Mouse (Mus musculus) forebrain, embryonic 10.5 days (tissue): ENCODE results near the gene Olfr1118. TPM values are rescaled to one million over a fixed set of nuclear protein-coding genes. Genes with fewer than 3 reads are reported as not detected.
"Not testable (repeated sequence)": the region's sequence is repeated elsewhere in the genome, so short reads cannot be mapped to it uniquely, and the experiment has no call there.

Source experiments
- DNase-seq: peaks from one replicate; pipeline ENCODE4 v3.0.0-alpha.2; 2017; ENCODE audit warnings: low spot score; ENCODE audit errors: extremely low spot score
- H3K27ac ChIP-seq: fragments of 300-500 bp; sonication (generic); 2 replicates; pipeline ENCODE4 v1.5.1; 2016; ENCODE audit warnings: mild to moderate bottlenecking
- H3K27me3 ChIP-seq: fragments of 300-500 bp; sonication (generic); 2 replicates; pipeline ENCODE4 v1.6.1; 2016; ENCODE audit warnings: mild to moderate bottlenecking; ENCODE audit not compliant: poor library complexity, severe bottlenecking
- H3K36me3 ChIP-seq: fragments of 300-500 bp; sonication (generic); replicated peaks from 2 replicates; pipeline ENCODE4 v1.6.1; 2016; ENCODE audit warnings: mild to moderate bottlenecking, moderate library complexity
- H3K4me1 ChIP-seq: fragments of 300-500 bp; sonication (generic); 2 replicates; pipeline ENCODE4 v1.6.1; 2016
- H3K4me3 ChIP-seq: fragments of 300-500 bp; sonication (generic); 2 replicates; pipeline ENCODE4 v1.5.1; 2016; ENCODE audit warnings: mild to moderate bottlenecking, moderate library complexity
- H3K9me3 ChIP-seq: fragments of 300-500 bp; sonication (generic); 2 replicates; pipeline ENCODE4 v1.6.1; 2016; ENCODE audit warnings: mild to moderate bottlenecking, moderate library complexity
- WGBS: fragments of 180-500 bp; shearing (Covaris S2); methylation state at CpG from one replicate; pipeline ENCODE4 v1.1.7; 2016; 5-methylcytosine and 5-hydroxymethylcytosine counted together
- polyA plus RNA-seq: library from polyadenylated mRNA; unstranded; fragments of >200 nt; fragmentation: Nextera tagmentation; extraction: Ambion mirVana; gene quantifications from 2 replicates; pipeline ENCODE4 v1.2.1, GENCODE M21; 2016

The Olfr1118 gene
- polyA plus RNA-seq, result not detected in 2 replicates

DNA sequence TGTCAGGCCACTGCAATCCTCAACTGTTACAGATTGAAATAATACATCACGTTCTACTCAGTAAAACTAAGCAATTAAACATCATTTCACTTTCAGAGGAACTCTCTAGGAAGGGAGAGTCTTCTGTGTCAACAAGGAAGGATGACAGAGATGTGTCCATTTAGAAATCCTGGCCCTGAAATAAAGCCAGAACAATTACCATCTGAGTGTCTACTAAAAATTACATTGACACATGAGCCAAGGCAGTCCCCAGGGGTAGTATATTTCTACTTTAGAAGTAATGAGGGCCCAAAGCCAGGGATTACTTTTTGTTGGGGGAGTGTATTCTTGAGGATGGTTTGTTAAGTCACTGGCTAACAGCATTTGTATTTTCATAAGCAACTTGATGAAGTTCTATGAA is at the start of gene Olfr1118:
Gene Olfr1118, plus strand, starts transcription at position 301 of the 400 bp plus-strand sequence.
- H3K4me3 ChIP-seq, result no peak within 1 kb of the TSS
- no peaks in the 10 kb centered on the region for H3K36me3 ChIP-seq
- H3K9me3 ChIP-seq, result no peaks in the 10 kb centered on the region
- DNase-seq, result no peak
- no peak within 1 kb of the TSS for H3K27ac ChIP-seq
- no peaks in the 10 kb centered on the region for H3K27me3 ChIP-seq
- no peaks in the 10 kb centered on the region for H3K4me1 ChIP-seq
- WGBS, result 79% methylated on average over 1 of the region's 1 CpGs

DNA sequence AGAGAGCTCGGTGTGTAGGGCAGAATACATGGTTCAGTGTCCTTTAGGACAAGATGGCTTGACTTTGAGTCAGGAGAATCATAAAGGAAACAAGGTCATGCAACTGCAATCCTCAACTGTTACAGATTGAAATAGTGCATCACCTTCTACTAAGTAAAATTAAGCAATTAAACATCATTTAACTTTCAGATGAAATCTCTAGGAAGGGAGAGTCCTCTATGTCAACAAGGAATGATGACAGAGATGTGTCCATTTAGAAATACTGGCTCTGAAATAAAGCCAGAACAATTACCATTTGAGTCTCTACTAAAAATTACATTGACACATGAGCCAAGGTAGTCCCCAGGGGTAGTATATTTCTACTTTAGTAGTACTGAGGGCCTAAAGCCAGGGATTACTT is 40.1 kb upstream of the Olfr1118 start, which contains the start of gene Olfr1116:
Gene Olfr1116, plus strand, starts transcription at position 301 of the 400 bp plus-strand sequence.
- WGBS, result 91% methylated on average over 1 of the region's 1 CpGs
- no peaks in the 10 kb centered on the region for H3K36me3 ChIP-seq
- no peaks in the 10 kb centered on the region for H3K4me1 ChIP-seq
- no peak within 1 kb of the TSS for H3K27ac ChIP-seq
- H3K9me3 ChIP-seq, result no peaks in the 10 kb centered on the region
- DNase-seq, result no peak
- H3K27me3 ChIP-seq, result no peaks in the 10 kb centered on the region
- H3K4me3 ChIP-seq, result no peak within 1 kb of the TSS

DNA sequence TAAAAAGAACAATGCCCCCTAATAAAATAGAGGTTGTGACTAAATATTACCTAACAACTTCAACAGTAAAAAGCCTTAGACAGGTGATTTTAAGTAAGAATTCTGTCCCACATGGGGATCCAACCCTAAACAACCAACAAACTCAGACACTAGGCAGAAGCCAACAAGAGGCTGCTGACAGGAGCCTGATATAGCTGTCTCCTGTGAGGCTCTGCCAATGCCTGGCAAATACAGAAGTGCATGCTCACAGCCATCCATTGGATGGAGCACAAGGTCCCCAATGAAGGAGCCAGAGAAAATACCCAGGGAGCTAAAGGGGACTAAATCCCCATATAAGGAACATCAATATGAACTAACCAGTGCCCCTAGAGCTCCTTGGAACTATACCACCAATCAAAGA is 13.4 kb upstream of the Olfr1118 start:
- not testable (repeated sequence) for H3K27me3 ChIP-seq, H3K36me3 ChIP-seq, H3K9me3 ChIP-seq, DNase-seq, H3K4me1 ChIP-seq, H3K4me3 ChIP-seq, H3K27ac ChIP-seq

DNA sequence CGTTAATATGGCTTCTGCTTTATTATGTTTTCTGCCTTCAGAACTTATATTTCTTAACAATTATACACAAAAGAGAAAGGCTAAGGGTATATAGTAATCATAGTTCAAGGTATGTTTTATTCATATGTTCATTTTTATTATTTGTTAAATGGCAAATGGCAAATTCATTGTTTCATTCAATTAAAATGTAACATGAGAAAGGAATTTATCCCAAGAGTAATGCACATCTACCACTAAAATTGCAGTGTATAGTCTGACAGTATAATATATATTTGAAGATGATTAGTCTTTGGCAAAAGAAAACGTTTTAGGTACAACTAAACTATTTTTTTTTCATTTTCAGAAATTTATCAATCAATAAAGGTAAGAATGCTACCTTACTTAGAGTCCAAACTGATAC is 47.1 kb downstream of the Olfr1118 start, which contains the start of gene Olfr1120:
Gene Olfr1120, plus strand, starts transcription at position 301 of the 400 bp plus-strand sequence.
- Histone ChIP-seq H3K27ac (no peak within 1 kb of the TSS), H3K4me3 (no peak within 1 kb of the TSS), H3K4me1 (no peaks in the 10 kb centered on the region), H3K36me3 (no peaks in the 10 kb centered on the region), H3K9me3 (no peaks in the 10 kb centered on the region), H3K27me3 (no peaks in the 10 kb centered on the region)
- WGBS, result 63% methylated on average over 2 of the region's 2 CpGs
- DNase-seq, result no peak

DNA sequence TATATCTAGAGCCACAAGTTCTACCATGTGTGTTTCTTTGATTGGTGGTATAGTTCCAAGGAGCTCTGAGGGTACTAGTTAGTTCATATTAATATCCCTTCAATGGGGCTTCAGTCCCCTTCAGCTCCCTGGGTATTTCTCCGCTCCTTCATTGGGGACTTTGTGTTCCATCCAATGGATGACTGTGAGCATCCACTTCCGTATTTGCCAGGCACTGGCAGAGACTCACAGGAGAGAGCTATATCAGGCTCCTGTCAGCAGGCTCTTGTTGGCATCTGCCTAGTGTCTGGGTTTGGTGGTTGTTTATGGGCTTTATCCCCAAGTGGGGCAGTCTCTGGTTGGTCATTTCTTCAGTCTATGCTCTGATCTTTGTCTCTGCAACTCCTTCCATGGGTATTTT is 52.7 kb downstream of the Olfr1118 start:
- H3K9me3 ChIP-seq, H3K36me3 ChIP-seq, H3K4me3 ChIP-seq, DNase-seq, H3K4me1 ChIP-seq, H3K27ac ChIP-seq, H3K27me3 ChIP-seq: not testable (repeated sequence)
- WGBS, result 86% methylated on average over 2 of the region's 2 CpGs

Other genes with a start within 250 kb of the Olfr1118 start
- not detected in 2 replicates for gene Olfr1107, start 231.8 kb upstream of the Olfr1118 start, polyA plus RNA-seq
- not detected in 2 replicates for gene Olfr1109, start 211.6 kb upstream of the Olfr1118 start, polyA plus RNA-seq
- gene Olfr259, start 193.0 kb upstream of the Olfr1118 start, polyA plus RNA-seq, result not detected in 2 replicates
- gene Olfr1110, start 167.3 kb upstream of the Olfr1118 start, polyA plus RNA-seq, result not detected in 2 replicates
- not detected in 2 replicates for gene Olfr1111, start 155.0 kb upstream of the Olfr1118 start, polyA plus RNA-seq
- gene Olfr1112, start 119.8 kb upstream of the Olfr1118 start, polyA plus RNA-seq, result not detected in 2 replicates
- gene Olfr1113, start 98.6 kb upstream of the Olfr1118 start, polyA plus RNA-seq, result not detected in 2 replicates
- not detected in 2 replicates for gene Olfr1115, start 59.6 kb upstream of the Olfr1118 start, polyA plus RNA-seq
- not detected in 2 replicates for gene Olfr1116, start 40.0 kb upstream of the Olfr1118 start, polyA plus RNA-seq
- gene Olfr1120, start 47.2 kb downstream of the Olfr1118 start, polyA plus RNA-seq, result not detected in 2 replicates
- not detected in 2 replicates for gene Olfr1121, start 62.3 kb downstream of the Olfr1118 start, polyA plus RNA-seq
- not detected in 2 replicates for gene Olfr1122, start 78.3 kb downstream of the Olfr1118 start, polyA plus RNA-seq
- gene Olfr1123, start 109.1 kb downstream of the Olfr1118 start, polyA plus RNA-seq, result not detected in 2 replicates
- 0.07 TPM in 1 of 2 replicates, not detected in the other for gene Olfr1124, start 122.7 kb downstream of the Olfr1118 start, polyA plus RNA-seq
- not detected in 2 replicates for gene Olfr1126, start 146.4 kb downstream of the Olfr1118 start, polyA plus RNA-seq
- not detected in 2 replicates for gene Pramel7, start 189.5 kb downstream of the Olfr1118 start, polyA plus RNA-seq
- gene Pramel6, start 199.0 kb downstream of the Olfr1118 start, polyA plus RNA-seq, result not detected in 2 replicates
- not detected in 2 replicates for gene Olfr153, start 224.2 kb downstream of the Olfr1118 start, polyA plus RNA-seq
- gene Olfr1128, start 238.0 kb downstream of the Olfr1118 start, polyA plus RNA-seq, result not detected in 2 replicates